Mouse (Mus musculus): ENCODE data around the gene Ear1.
"Not testable (repeated sequence)": the region's sequence is repeated elsewhere in the genome, so short reads cannot be mapped to it uniquely, and the experiment has no call there.

Gene Ear1

DNA sequence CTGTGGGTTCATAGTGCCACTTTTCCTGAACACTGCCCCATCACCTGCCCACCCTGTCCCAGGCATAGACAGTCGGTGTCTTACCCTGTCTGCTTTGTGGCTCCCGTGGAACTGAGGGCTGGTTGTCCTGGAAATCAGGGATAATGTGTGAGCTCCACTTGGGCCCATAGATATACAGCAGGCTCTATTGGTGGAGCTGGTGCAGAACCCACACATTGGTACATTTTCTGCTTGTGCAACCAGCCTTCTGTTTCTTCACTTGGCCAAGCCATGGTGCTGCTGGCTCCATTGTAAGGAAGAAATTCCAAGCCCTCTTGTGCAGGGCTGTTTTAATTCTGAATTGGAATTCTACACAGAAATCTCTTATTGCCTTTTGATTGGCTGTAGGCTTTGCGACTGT is at the start of gene Ear1:
Gene Ear1, minus strand, starts transcription at position 101 of the 400 bp plus-strand sequence.
- DNase-seq (ENCODE audit: low spot score): not testable (repeated sequence)

DNA sequence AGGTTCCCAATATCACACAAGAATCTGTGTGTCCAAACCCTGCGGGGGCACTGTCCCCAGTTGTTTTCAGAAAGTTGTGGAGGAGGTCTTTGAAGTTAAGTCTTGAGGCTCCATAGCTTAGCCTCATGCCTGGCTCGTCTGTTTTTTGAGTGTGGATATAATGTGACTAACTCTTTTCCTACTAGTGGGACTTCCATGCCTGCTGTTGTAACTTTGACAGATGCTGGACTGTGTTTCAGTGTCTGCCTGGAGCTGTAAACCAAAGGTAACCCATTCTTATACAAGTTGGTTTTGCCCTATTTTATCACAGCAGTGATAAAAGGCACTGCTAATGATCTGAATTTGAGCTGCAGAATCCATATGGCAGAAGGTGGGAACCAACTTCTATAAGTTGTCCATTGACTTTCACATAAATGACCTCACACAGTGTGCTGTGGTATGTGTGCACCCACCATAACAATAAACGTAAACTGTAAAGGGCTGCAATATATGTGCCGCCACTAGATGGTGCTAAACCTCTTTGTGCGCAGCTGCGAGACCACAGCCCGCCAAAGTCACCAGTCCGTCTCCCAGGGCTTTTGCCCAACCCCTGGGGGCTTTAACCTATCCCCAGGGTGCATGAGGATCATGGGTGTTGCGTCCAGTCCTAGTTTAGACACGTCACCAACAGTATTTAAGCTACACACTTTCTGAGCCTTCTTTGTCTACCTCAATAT is 49.5 kb upstream of the Ear1 start, which contains the start of gene Gm8113:
Gene Gm8113, plus strand, starts transcription at position 703 of the 716 bp plus-strand sequence.
- peak; percentile 9 for DNase-seq (ENCODE audit: low spot score)

DNA sequence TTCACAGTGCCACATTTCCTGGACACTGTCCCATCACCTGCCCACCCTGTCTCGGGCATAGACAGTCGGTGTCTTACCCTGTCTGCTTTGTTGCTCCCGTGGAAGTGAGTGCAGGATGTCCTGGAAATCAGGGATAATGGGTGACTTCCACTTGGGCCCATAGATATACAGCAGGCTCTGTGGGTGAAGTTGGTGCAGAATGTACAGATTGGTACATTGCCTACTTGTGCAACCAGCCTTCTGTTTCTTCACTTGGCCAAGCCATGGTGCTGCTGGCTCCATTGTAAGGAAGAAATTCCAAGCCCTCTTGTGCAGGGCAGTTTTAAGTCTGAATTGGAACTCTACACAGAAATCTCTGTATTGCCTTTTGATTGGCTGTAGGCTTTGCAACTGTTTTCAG is 48.1 kb upstream of the Ear1 start, which contains the start of gene Ear10:
Gene Ear10, minus strand, starts transcription at position 101 of the 400 bp plus-strand sequence.
- not testable (repeated sequence) for DNase-seq (ENCODE audit: low spot score)

DNA sequence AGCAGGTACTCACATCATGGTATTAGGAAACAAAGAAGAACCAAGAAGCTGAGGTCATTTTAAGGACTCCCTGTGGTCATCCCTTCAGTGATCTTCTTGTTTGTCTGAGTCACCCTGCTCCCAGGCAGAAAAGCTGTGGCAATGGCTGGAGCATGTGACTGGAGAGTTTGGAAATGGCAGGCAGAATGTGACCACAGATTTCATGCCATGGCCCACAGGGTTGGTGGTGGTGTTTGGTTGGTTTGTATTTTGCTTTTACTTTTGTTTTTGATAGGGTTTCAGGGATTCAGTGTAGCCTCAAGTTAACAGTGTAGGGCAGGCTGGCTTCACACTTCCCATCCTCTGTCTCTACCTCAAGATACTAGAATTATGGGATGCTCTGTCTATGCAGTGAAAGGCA is 42.9 kb upstream of the Ear1 start:
- DNase-seq (ENCODE audit: low spot score): not testable (repeated sequence)

DNA sequence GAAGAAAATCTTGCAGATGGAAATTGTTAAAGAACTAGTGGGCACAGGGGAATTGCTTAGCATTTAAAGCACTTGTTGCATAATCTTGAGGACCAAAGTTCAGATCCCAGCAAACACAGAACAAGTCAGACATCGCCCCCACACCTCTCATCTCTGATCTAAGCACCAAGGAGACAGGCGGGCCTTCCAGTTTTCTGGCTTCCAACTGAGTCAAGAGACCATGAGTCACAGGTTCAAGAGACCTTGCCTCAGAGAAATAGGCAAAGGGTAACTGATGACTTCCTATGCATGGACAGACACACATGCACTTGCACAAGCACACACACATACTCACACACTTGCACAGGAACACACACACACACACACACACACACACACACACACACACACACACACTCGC is 23.3 kb upstream of the Ear1 start:
- not testable (repeated sequence) for DNase-seq (ENCODE audit: low spot score)

DNA sequence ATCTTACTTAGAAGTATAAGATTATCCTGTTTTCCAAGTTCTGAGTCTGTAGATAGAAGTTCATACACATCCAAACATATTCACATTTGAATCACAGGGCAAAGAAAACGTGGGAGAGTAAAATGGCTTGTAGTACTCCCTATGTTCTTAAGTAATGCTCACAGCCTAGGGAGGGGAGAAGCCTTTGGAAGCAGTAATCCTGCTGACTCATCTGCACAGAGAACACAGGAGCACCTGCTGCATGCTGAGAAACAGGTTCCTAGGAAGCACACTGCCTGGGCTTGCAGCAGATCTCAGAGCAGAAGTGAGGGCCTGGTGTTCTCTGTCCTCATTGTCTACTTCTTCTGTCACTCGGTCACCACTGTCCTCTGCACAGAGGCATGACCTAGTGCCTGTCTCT is 20.0 kb upstream of the Ear1 start:
- not testable (repeated sequence) for DNase-seq (ENCODE audit: low spot score)

DNA sequence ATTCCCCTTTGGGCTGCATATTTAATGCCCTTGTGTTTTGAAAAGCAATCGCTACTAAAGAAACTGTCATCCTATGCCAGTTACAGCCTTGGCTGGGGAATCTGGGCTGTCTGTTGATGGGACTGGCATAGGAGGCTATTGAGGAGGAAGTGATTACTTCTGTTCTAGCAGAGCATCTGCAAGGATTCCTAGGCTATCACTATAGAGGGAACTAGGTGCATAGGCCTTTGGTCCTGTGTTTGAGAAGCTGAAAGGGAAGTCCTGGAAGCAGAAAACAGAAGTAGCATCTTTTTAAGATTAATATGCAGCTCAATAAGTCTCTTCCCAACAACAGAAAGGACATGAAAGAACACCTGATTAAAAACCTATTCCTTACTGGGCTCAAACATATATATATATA is 16.0 kb upstream of the Ear1 start:
- not testable (repeated sequence) for DNase-seq (ENCODE audit: low spot score)

DNA sequence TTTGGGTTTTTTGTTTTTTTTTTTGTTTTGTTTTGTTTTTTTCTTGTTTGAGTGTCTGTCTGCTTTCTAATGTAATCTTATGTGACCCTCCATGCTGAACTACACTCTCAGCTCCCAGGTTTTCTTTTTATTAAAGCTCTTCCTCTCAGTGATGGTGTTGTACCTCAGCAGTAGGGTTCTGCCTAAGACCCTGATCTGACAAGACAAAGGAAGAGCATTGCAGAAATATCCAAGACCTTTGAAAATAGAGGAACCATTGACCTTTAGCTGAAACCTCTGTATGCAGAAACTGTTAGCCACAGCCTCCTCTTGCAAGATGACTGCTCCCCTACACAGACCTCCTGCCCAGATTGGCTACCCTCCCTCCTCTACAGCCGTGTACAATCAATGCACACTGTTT is 10.9 kb upstream of the Ear1 start:
- DNase-seq (ENCODE audit: low spot score): not testable (repeated sequence)

DNA sequence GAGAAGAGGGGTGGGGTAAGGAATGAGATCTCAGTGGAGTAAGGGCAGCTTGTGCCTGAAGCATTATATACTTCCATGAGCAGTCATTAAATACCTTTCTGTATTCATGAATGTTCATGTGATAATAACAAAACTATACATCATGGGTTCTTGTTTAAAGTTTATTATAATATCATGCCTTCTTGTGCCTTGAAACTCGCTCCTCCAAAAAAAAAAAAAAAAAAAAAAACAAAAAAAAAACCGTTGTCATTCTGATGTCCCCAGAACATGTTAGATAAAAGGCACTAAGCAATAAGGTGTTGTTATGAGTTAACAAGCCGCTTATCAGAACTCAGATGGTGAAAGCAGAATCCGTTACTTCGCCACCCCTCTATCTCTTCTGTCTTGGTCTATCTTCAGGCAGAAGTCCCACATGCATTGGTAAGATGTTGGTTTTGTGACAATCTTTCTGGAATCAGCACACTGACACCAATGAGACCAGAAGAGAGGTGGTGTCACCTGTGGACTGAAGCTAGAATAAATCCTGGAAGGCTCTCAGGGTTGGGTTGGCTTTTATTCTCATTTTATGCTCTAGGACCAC is 4.7 kb upstream of the Ear1 start:
- not testable (repeated sequence) for DNase-seq (ENCODE audit: low spot score)

DNA sequence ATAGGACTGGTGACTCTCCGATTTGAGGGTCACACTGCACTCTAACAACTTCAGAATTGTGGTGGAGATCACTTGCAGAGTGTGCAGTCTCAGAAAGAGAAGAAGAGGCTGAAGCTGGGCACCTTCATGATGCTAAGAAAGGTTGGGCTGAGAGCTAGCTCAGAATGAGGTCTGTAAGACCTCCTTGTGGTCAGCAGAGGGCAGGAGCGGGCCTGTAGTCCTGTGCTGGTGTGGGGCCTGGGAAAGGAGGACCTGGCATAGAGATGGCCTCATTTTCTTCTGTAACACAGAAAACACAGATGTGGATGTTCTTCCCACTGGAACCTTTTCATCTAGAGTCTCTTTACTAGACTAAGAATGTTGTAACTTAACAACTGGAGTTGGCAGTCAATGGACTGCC is 2.5 kb upstream of the Ear1 start:
- not testable (repeated sequence) for DNase-seq (ENCODE audit: low spot score)

DNA sequence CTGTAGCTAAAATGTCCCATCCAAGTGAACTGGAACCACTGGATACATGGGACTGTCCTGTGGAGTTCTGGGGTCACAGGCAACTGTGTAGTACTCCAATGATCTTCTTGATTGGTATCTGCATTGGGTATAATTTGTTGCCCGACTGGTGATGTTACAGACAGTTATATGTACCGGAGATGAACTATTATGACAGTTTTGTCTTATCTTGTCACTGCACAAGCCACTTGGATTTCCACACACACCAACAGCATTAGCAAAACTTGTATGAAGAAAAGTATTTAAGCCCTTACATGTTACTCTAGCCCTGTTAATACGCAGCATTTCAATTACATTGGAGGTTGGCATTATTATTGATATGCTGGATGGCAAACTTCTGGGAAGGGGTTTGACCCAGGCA is 455 bp downstream of the Ear1 start:
- DNase-seq (ENCODE audit: low spot score): not testable (repeated sequence)

DNA sequence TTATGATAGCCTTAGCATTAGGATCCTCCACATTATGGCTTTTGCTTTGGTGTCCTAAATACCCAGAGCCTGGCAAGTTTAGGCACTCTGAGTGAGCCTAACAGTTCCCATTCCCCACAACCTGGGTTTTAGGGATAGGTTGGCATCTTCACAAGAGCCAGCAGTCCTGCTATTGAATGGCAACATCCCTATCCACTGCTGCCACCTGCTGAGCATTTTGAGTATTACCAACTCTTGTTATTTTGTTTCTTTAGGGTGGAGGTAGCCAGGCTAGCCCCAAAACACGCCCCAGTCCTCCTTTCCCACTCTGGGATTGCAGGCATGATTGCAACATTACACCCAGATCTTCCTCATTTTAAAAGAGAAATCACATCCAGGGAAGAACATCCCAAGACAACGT is 14.8 kb downstream of the Ear1 start:
- not testable (repeated sequence) for DNase-seq (ENCODE audit: low spot score)

DNA sequence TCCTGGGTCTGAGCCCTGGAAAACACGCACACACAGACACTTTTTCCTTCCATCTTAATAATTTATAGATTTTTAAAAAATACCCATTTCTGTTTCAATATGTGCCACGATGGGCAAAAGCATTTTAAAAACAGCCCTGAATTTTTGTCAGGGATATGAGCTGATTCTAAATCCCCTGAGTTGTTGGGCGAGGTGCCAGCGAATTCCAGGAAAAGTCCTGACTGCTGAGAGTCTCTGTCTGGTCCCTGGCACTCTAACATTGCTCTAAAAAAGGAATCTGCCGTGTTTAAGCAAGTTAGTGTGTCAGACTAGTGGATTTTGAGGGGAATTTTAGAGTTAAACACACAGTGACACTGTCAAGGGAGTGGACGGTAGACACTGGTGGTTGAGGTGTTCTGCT is 15.9 kb downstream of the Ear1 start:
- DNase-seq (ENCODE audit: low spot score): not testable (repeated sequence)

DNA sequence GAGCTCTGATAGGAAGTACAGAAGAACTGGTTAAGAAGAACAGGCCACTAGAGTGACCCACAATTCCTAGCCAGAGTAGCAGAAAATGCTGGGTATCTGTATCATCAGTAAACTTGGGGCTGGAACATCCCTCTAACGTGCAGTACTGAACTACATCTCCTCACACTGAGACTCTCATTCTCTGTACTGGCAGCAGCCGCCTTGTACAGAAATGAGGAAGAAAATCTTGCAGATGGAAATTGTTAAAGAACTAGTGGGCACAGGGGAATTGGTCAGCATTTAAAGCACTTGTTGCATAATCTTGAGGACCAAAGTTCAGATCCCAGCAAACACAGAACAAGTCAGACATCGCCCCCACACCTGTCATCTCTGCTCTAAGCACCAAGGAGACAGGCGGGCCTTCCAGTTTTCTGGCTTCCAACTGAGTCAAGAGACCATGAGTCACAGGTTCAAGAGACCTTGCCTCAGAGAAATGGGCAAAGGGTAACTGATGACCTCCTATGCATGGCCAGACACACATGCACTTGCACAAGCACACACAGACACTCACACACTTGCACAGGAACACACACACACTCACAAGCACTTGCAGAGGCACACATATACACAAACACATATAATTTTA is 31.3 kb downstream of the Ear1 start:
- not testable (repeated sequence) for DNase-seq (ENCODE audit: low spot score)

DNA sequence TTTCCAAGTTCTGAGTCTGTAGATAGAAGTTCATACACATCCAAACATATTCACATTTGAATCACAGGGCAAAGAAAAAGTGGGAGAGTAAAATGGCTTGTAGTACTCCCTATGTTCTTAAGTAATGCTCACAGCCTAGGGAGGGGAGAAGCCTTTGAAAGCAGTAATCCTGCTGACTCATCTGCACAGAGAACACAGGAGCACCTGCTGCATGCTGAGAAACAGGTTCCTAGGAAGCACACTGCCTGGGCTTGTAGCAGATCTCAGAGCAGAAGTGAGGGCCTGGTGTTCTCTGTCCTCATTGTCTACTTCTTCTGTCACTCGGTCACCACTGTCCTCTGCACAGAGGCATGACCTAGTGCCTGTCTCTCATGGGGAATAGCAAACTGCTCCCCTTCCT is 34.3 kb downstream of the Ear1 start:
- not testable (repeated sequence) for DNase-seq (ENCODE audit: low spot score)

DNA sequence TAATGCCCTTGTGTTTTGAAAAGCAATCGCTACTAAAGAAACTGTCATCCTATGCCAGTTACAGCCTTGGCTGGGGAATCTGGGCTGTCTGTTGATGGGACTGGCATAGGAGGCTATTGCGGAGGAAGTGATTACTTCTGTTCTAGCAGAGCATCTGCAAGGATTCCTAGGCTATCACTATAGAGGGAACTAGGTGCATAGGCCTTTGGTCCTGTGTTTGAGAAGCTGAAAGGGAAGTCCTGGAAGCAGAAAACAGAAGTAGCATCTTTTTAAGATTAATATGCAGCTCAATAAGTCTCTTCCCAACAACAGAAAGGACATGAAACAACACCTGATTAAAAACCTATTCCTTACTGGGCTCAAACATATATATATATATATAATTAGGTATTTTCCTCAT is 40.0 kb downstream of the Ear1 start:
- DNase-seq (ENCODE audit: low spot score): not testable (repeated sequence)

DNA sequence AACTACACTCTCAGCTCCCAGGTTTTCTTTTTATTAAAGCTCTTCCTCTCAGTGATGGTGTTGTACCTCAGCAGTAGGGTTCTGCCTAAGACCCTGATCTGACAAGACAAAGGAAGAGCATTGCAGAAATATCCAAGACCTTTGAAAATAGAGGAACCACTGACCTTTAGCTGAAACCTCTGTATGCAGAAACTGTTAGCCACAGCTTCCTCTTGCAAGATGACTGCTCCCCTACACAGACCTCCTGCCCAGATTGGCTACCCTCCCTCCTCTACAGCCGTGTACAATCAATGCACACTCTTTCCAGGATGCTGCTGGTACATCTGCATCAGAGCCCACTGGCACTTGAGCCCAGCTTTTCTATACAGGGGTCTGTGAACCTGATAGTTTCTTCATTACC is 44.9 kb downstream of the Ear1 start:
- DNase-seq (ENCODE audit: low spot score): not testable (repeated sequence)

DNA sequence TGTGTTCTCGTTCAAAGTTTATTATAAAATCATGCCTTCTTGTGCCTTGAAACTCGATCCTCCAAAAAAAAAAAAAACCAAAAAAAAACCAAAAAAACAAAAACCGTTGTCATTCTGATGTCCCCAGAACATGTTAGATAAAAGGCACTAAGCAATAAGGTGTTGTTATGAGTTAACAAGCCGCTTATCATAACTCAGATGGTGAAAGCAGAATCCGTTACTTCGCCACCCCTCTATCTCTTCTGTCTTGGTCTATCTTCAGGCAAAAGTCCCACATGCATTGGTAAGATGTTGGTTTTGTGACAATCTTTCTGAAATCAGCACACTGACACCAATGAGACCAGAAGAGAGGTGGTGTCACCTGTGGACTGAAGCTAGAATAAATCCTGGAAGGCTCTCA is 51.1 kb downstream of the Ear1 start:
- not testable (repeated sequence) for DNase-seq (ENCODE audit: low spot score)

DNA sequence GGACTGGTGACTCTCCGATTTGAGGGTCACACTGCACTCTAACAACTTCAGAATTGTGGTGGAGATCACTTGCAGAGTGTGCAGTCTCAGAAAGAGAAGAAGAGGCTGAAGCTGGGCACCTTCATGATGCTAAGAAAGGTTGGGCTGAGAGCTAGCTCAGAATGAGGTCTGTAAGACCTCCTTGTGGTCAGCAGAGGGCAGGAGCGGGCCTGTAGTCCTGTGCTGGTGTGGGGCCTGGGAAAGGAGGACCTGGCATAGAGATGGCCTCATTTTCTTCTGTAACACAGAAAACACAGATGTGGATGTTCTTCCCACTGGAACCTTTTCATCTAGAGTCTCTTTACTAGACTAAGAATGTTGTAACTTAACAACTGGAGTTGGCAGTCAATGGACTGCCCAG is 53.4 kb downstream of the Ear1 start:
- DNase-seq (ENCODE audit: low spot score): not testable (repeated sequence)

DNA sequence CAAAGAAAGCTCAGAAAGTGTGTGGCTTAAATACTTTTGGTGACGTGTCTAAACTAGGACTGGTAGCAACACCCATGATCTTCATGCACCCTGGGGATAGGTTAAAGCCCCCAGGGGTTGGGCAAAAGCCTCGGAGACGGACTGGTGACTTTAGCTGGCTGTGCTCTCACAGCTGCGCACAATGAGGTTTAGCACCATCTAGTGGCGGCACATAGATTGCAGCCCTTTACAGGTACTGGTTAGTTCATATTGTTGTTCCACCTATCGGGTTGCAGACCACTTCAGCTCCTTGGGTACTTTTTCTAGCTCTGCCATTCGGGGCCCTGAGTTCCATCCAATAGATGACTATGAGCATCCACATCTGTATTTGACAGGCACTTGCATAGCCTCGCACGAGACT is 62.9 kb downstream of the Ear1 start:
- peak; percentile 17 for DNase-seq (ENCODE audit: low spot score)

DNA sequence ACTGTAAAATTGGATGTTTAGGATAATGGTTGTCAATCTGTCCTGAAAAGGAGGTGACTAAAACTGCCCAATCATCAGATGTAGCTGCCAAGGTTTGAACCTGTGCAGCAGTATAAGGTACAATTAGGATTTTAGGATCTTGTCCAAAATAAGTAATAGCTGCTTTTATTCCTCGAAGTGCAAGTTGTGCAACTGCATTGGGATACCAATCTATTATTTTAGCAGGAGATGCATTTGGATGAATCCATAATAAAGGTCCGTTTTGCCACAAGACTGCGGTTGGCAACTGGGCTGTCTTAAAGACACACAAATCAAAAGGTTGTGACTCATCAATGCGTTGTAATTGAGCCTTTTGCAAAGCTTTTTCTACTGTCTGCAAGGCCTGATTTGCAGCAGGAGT is 67.2 kb downstream of the Ear1 start:
- not testable (repeated sequence) for DNase-seq (ENCODE audit: low spot score)

DNA sequence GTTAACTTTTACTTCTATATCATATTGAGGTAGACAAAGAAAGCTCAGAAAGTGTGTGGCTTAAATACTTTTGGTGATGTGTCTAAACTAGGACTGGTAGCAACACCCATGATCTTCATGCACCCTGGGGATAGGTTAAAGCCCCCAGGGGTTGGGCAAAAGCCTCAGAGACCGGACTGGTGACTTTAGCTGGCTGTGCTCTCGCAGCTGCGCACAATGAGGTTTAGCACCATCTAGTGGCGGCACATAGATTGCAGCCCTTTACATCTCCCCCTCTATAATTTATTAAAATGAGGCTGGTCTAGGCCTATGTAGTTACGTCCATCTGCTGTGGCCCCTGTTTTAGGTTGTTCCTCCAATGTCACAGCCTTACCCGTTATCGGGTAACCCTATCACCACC is 70.9 kb downstream of the Ear1 start:
- DNase-seq (ENCODE audit: low spot score): not testable (repeated sequence)

DNA sequence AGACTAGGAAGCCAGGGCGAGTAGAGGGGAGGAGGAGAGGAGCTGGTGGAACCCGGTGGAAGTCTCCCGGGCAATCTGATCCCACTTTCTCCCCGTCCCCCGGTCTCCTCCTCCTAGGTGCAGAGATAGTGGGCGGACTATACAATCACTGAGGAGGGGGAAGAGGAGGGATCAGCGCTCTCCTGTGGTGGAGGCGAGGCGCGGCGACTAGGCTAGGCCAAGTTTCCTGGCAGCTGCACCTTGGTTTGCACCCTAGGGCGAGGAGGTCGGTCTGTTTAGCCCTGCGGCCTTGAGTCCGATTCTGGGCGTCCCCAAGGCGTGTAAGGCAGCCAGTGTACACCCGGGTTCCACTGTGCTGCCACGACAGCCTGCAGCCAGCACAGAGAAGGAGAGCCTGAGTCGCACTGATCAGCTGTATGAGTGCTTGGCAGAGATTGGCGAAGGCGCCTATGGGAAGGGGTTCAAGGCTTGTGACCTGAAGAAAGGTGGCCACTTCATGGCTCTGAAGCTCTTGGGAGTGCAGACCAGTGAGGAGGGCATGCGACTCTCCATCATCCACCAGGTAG is 78.3 kb downstream of the Ear1 start:
- DNase-seq (ENCODE audit: low spot score): not testable (repeated sequence)
